Mouse (Mus musculus) cerebellum, postnatal 4 days (tissue): ENCODE measurements around the gene Map2k6.

Experiments used
- DNase-seq, 2 experiments: peaks; one replicate each; pipeline ENCODE4 v3.0.0; 2022; ENCODE audit warnings: low spot score in 2 of 2, mixed read lengths in 1 of 2

Map2k6 gene

GRCm38 (mm10) chr11:110484426-110484825, 85.5 kb downstream of the Map2k6 start:
- DNase-seq: no peak

GRCm38 (mm10) chr11:110485081-110485480, 86.2 kb downstream of the Map2k6 start:
- no peak for DNase-seq

- DNase-seq: no peak
These were observed 88.9 kb downstream of the Map2k6 start for GRCm38 (mm10) chr11:110487796-110488195.

- DNase-seq: no peak
These were observed 89.4 kb downstream of the Map2k6 start for GRCm38 (mm10) chr11:110488301-110488700.

- no peak for DNase-seq
These were observed 96.6 kb downstream of the Map2k6 start for GRCm38 (mm10) chr11:110495323-110496060.

- DNase-seq: peak in 1 of 2 experiments; percentile 50
These were observed 97.1 kb downstream of the Map2k6 start for GRCm38 (mm10) chr11:110496061-110496446.

GRCm38 (mm10) chr11:110497743-110498142, 98.8 kb downstream of the Map2k6 start:
- DNase-seq: no peak

- DNase-seq: no peak
These were observed 99.8 kb downstream of the Map2k6 start for GRCm38 (mm10) chr11:110498651-110499213.

- DNase-seq: no peak
These were observed 104.2 kb downstream of the Map2k6 start for GRCm38 (mm10) chr11:110502937-110503670.

- DNase-seq: no peak
These were observed 112.5 kb downstream of the Map2k6 start for GRCm38 (mm10) chr11:110511466-110511865.

- no peak for DNase-seq
These were observed 119.7 kb downstream of the Map2k6 start for GRCm38 (mm10) chr11:110518648-110519047.

- DNase-seq: no peak
These were observed 124.0 kb downstream of the Map2k6 start for GRCm38 (mm10) chr11:110522906-110523305.

- no peak for DNase-seq
These were observed 127.2 kb downstream of the Map2k6 start for GRCm38 (mm10) chr11:110526156-110526555.

GRCm38 (mm10) chr11:110531087-110531486, 132.2 kb downstream of the Map2k6 start:
- no peak for DNase-seq

- no peak for DNase-seq
These were observed 135.9 kb downstream of the Map2k6 start for GRCm38 (mm10) chr11:110534856-110535255.

GRCm38 (mm10) chr11:110536533-110536932, 137.6 kb downstream of the Map2k6 start:
- no peak for DNase-seq

GRCm38 (mm10) chr11:110537602-110538001, 138.7 kb downstream of the Map2k6 start:
- peak; percentile 66 to 82 for DNase-seq

GRCm38 (mm10) chr11:110538206-110538605, 139.3 kb downstream of the Map2k6 start:
- no peak for DNase-seq

GRCm38 (mm10) chr11:110541933-110542332, 143.0 kb downstream of the Map2k6 start:
- no peak for DNase-seq

- DNase-seq: no peak
These were observed 145.7 kb downstream of the Map2k6 start for GRCm38 (mm10) chr11:110544419-110545210.

- DNase-seq: no peak
These were observed 146.5 kb downstream of the Map2k6 start for GRCm38 (mm10) chr11:110545416-110545815.

GRCm38 (mm10) chr11:110551471-110551967, 152.6 kb downstream of the Map2k6 start:
- DNase-seq: no peak
